ENCODE assay signal across 11 mouse cellular contexts in genomic region chr16:62832027-62832426, GRCm38 (mm10). TPM values are rescaled to one million over a fixed set of nuclear protein-coding genes. Genes with fewer than 3 reads are reported as not detected.
"Had no signal": no experiment of that assay in that cellular context is flagged by ENCODE, and none has a peak within 500 bp of the region (broad histone marks: within the 10 kb centered on the region; RNA-seq: fewer than 3 reads in every experiment).

No protein-coding gene starts in this region.

- H3K36me3 ChIP-seq: neural tube, embryonic 15.5 days had no signal

- H3K4me1 ChIP-seq: neural tube, embryonic 15.5 days had no signal

- H3K4me2 ChIP-seq: limb, embryonic 13.5 days; neural tube, embryonic 15.5 days had no signal

- H3K27ac ChIP-seq: limb, embryonic 13.5 days; liver, embryonic 14.5 days; neural tube, embryonic 15.5 days had no signal

- H3K9me3 ChIP-seq: limb, embryonic 13.5 days; neural tube, embryonic 15.5 days had no signal

- DNase-seq: right cerebral cortex, adult 18-20 months had no signal

- H3K9ac ChIP-seq: limb, embryonic 13.5 days; liver, embryonic 14.5 days; neural tube, embryonic 15.5 days had no signal

- H3K27me3 ChIP-seq: limb, embryonic 13.5 days; neural tube, embryonic 15.5 days had no signal

- H3K4me3 ChIP-seq: limb, embryonic 13.5 days; neural tube, embryonic 15.5 days had no signal

RNA-seq across cellular contexts. Expression of gene Stx19, which starts 17.6 kb away (rescaled TPM):
- total RNA-seq: layer of hippocampus, adult 18-20 months; layer of hippocampus, postnatal 10 days; left cerebral cortex, postnatal 4 days; liver, adult 2 months; megakaryocyte, adult 5-6 weeks had no signal
- polyA plus RNA-seq: liver, adult 2 months; liver, embryonic 14.5 days; testis, adult 2 months; thymus, adult 2 months had no signal
